Mouse (Mus musculus) neural tube, embryonic 12.5 days (tissue): ENCODE measurements around the gene Ehd2. TPM values are rescaled to one million over a fixed set of nuclear protein-coding genes. Genes with fewer than 3 reads are reported as not detected.
"Not testable (repeated sequence)": the region's sequence is repeated elsewhere in the genome, so short reads cannot be mapped to it uniquely, and the experiment has no call there.

Experiments
- ATAC-seq: fragments of 200-750 bp; cut with Nextera tagmentation; 2 replicates; pipeline ENCODE4 v1.8.0; 2017; ENCODE audit warnings: low read depth, mild to moderate bottlenecking, moderate TSS enrichment, moderate library complexity; ENCODE audit not compliant: low FRiP score
- H3K27ac ChIP-seq: fragments of 300-500 bp; sonication (generic); 2 replicates; pipeline ENCODE4 v1.5.1; 2016
- H3K27me3 ChIP-seq: fragments of 300-500 bp; sonication (generic); replicated peaks from 2 replicates; pipeline ENCODE4 v1.6.1; 2016; ENCODE audit warnings: mild to moderate bottlenecking
- H3K36me3 ChIP-seq: fragments of 300-500 bp; sonication (generic); 2 replicates; pipeline ENCODE4 v1.6.1; 2016; ENCODE audit warnings: mild to moderate bottlenecking
- H3K4me1 ChIP-seq: fragments of 300-500 bp; sonication (generic); 2 replicates; pipeline ENCODE4 v1.6.1; 2016
- H3K4me2 ChIP-seq: fragments of 300-500 bp; sonication (generic); replicated peaks from 2 replicates; pipeline ENCODE4 v1.6.1; 2016; ENCODE audit warnings: mild to moderate bottlenecking
- H3K4me3 ChIP-seq: fragments of 300-500 bp; sonication (generic); 2 replicates; pipeline ENCODE4 v1.5.1; 2016
- H3K9ac ChIP-seq: fragments of 300-500 bp; sonication (generic); 2 replicates; pipeline ENCODE4 v1.6.1; 2016; ENCODE audit warnings: mild to moderate bottlenecking
- H3K9me3 ChIP-seq: fragments of 300-500 bp; sonication (generic); 2 replicates; pipeline ENCODE4 v1.6.1; 2016; ENCODE audit warnings: mild to moderate bottlenecking
- WGBS: fragments of 180-500 bp; shearing (Covaris S2); methylation state at CpG from one replicate; pipeline ENCODE4 v1.1.7; 2016; 5-methylcytosine and 5-hydroxymethylcytosine counted together
- polyA plus RNA-seq: library from polyadenylated mRNA; unstranded; fragments of >200 nt; fragmentation: Nextera tagmentation; extraction: Ambion mirVana; gene quantifications from 2 replicates; pipeline ENCODE4 v1.2.1, GENCODE M21; 2016

The Ehd2 gene
- polyA plus RNA-seq, 1 experiment from 2014 or later: 9.2 TPM

DNA sequence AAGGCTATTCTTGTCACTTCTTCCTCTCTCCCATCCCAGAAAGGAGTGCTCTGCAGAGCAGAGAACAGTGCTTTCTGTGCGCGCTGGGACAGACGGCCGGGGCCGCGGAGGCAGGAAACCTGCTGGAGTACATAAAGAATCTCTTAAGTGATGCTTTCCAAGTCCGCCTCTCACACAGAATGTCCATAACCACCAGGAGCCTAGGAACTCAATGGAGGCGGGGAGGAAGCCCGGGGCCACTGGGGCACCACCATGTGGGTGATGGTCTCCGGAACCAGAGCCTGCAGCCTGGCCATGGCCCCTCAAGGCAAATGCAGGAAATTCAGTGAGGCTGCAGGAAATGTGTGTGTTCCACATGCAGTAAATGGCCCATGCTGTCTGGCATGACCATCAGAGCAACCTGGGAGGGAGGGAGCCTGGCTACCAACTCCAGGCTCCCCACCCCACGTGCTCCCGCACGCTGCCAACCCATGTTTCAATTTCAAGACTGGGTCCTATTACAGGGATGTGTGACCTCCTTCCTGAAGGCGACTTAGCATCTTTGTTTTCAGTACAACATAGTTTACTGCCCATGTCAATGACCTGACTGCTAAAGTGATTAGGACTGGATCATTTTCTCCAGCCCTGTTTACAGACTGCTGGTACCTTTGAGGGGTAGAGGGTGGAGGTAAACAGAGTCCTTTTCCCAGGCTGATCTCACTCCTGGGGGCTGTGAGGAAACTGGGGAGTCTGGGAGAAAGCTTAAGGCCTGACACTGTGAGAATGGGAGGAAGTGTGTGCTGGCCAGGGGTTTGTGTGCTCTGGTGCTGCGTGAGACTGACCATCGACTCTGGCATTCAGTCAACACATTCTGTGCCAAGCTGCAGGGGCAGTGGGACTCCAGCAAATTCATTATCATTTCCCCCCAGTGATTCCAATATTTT lies 33.7 kb downstream of the Ehd2 start:
- Histone ChIP-seq H3K4me1 (no peaks in the 10 kb centered on the region), H3K27ac (no peak overlapping the region), H3K9me3 (no peaks in the 10 kb centered on the region), H3K4me3 (no peak overlapping the region), H3K4me2 (no peak overlapping the region), H3K9ac (no peak overlapping the region), H3K27me3 (no peaks in the 10 kb centered on the region), H3K36me3 (peaks cover 37% of the 10 kb centered on the region)
- no peak for ATAC-seq
- WGBS: 55% methylated on average over 16 of the region's 16 CpGs

DNA sequence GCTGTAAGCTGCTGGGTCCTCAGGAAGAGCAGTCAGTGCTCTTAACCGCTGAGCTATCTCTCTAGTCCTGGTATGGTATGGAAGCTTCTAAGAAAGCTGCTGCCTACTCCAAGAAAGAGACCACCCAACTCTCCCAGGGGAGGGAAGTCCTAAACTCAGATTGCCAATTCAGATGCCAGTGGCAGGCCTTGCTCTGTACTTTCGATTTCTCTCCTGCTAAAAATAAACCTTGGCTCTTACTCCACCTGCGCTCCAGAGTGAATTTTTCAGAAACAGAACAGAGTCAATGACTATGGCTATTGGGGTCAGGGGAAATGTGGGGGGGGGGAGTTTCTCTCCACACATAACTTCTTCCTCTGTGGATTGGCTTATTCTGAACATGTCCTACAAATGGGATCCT lies 35.7 kb downstream of the Ehd2 start:
- H3K36me3 ChIP-seq: peaks cover 17% of the 10 kb centered on the region
- ATAC-seq: no peak
- no peak overlapping the region for H3K27ac ChIP-seq
- no peaks in the 10 kb centered on the region for H3K4me1 ChIP-seq
- no peak overlapping the region for H3K4me3 ChIP-seq
- H3K27me3 ChIP-seq: no peaks in the 10 kb centered on the region
- no peak overlapping the region for H3K4me2 ChIP-seq
- WGBS: 86% methylated on average over 3 of the region's 3 CpGs
- no peak overlapping the region for H3K9ac ChIP-seq
- H3K9me3 ChIP-seq: no peaks in the 10 kb centered on the region

DNA sequence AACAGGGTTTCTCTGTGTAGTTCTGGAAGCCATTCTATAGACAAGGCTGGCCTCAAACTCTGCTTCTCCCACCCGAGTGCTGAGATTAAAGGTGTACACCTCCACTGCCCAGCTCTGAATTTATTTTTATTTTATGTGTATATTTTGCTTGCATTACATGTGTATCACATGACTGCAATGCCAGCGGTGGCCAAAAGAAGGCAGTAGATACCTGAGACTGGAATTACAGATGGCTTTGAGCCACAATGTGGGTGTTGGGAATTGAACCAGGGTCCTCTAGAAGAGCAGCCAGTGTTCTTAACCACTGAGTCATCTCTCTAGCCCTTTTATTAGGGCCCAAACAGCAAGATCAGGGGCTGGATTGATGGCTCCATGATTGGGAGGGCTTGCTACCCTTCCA lies 36.8 kb downstream of the Ehd2 start:
- WGBS: 61% methylated on average over 2 of the region's 2 CpGs
- Histone ChIP-seq H3K27ac (no peak overlapping the region), H3K9ac (no peak overlapping the region), H3K36me3 (peaks cover 6% of the 10 kb centered on the region; the same call in 1 of the 2 replicates), H3K4me3 (no peak overlapping the region), H3K27me3 (no peaks in the 10 kb centered on the region), H3K4me2 (no peak overlapping the region), H3K4me1 (no peaks in the 10 kb centered on the region), H3K9me3 (no peaks in the 10 kb centered on the region)
- no peak for ATAC-seq

DNA sequence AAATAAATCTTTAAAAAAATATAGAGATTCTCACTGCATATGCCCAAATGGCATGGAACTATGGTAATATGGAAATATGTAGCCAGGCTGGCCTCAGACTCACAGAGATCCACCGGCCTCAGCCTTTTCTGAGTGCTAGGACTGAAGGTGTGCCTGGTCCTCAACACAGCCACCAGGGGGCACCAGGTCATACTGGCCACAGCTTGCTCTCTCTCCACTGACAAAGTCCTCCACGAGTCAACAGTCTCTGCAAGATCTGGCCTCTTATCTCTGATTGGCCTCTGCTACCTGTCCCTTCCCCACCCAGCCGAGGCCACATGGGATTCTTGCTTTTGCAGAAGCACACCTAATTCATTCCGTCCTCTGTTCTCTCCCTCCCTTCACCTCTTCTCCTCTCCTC lies 37.5 kb downstream of the Ehd2 start:
- WGBS: 38% methylated on average over 4 of the region's 4 CpGs
- H3K9me3 ChIP-seq: no peaks in the 10 kb centered on the region
- no peak overlapping the region for H3K4me3 ChIP-seq
- no peak for ATAC-seq
- H3K9ac ChIP-seq: no peak overlapping the region
- H3K36me3 ChIP-seq: no peaks in the 10 kb centered on the region
- H3K4me1 ChIP-seq: no peaks in the 10 kb centered on the region
- H3K27ac ChIP-seq: no peak overlapping the region
- H3K4me2 ChIP-seq: no peak overlapping the region
- H3K27me3 ChIP-seq: no peaks in the 10 kb centered on the region

DNA sequence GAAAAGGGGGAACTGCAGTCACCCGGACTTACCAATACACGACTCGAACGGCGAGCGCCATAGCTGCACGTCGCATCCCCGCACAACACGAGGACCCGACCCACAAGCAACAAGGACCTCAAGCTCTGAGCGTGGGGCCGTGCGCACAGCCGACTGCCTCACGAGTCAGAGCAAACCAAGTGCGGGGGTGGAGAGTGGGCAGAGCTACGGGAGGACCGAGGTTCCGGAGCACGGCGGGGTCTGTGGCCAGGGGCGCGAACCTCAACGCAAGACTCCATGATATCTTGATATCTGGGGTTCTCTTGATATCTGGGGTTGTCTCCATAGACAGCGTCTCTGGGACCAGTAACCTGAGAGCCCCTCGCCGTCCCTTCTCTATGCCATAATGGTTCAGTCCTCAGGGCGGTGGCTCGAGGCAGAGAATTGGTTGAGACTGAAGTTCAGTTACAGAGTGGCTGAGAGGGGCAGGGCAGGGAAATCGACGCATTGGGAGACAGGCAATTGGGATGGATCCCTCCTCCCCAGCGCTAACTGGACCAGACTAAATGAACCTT lies 45.1 kb downstream of the Ehd2 start, which contains the start of gene Selenow:
Gene Selenow, minus strand, starts transcription at position 183 of the 554 bp plus-strand sequence.
- Histone ChIP-seq H3K4me2 (peak within 1 kb of the TSS; percentile 75), H3K4me3 (peak within 1 kb of the TSS; percentile 69), H3K27me3 (no peaks in the 10 kb centered on the region), H3K9me3 (no peaks in the 10 kb centered on the region), H3K4me1 (peaks cover 20% of the 10 kb centered on the region), H3K36me3 (peaks cover 28% of the 10 kb centered on the region), H3K27ac (no peak within 1 kb of the TSS; the same call in 1 of the 2 replicates), H3K9ac (peak within 1 kb of the TSS; percentile 75)
- under 1% methylated on average over 33 of the region's 33 CpGs for WGBS
- peak; percentile 95 for ATAC-seq

DNA sequence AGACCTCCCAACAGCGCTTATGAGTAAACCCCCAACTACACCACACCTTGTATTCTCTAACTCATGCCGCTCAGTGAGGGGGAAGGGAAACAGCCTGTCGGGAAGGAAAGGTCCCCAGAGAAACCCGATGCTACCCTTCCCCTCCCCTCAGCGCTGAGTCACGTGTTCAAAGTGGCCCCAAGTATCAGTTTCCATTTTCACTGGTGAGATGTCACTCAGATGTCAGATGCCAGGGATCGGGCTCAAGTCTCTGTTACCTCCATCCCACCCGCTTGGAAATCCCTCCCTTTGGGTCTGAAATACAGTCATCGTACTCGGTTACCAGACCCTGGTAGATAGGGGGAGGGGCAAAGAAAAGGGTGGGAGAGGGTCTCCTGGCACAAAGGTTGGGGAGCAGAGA lies 45.6 kb downstream of the Ehd2 start:
- Histone ChIP-seq H3K27ac (no peak overlapping the region), H3K36me3 (peaks cover 33% of the 10 kb centered on the region), H3K4me2 (peak overlapping the region; percentile 75), H3K27me3 (no peaks in the 10 kb centered on the region), H3K9ac (peak overlapping the region; percentile 75), H3K4me1 (peaks cover 20% of the 10 kb centered on the region), H3K4me3 (peak overlapping the region; percentile 69), H3K9me3 (no peaks in the 10 kb centered on the region)
- ATAC-seq: peak; percentile 63
- WGBS: 0% methylated on average over 10 of the region's 10 CpGs

DNA sequence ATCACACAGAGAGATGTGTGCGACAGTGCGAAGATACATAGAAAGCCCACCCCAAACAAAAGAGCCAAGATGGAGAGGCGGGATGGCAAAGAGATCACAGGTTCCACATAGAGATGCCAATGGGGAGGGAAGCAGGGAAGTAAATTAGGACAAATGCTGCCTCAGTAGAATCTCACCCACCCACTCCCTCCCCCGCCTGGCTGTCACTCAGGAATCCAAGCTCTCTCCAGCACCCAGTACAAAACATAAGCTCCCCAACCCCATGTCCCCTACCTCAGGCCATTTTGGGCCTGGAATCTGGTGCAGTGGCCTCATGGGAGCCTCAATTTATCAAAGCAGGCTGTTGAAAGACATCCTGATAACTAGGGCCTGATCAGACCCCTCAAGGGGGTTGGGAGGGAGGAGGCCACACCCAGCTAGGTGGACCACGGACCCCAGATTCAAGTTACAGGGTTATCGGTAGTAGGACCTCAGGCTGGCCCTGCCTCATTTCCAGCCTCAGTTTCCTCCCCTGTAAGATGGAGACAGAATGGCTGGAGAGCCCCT lies 46.6 kb downstream of the Ehd2 start:
- Histone ChIP-seq H3K9ac (peak overlapping the region; percentile 75), H3K4me1 (peaks cover 20% of the 10 kb centered on the region), H3K36me3 (peaks cover 35% of the 10 kb centered on the region), H3K27ac (no peak overlapping the region), H3K4me2 (peak overlapping the region; percentile 75), H3K27me3 (no peaks in the 10 kb centered on the region), H3K4me3 (peak overlapping the region; percentile 69), H3K9me3 (no peaks in the 10 kb centered on the region)
- WGBS: 87% methylated on average over 6 of the region's 6 CpGs
- no peak for ATAC-seq

DNA sequence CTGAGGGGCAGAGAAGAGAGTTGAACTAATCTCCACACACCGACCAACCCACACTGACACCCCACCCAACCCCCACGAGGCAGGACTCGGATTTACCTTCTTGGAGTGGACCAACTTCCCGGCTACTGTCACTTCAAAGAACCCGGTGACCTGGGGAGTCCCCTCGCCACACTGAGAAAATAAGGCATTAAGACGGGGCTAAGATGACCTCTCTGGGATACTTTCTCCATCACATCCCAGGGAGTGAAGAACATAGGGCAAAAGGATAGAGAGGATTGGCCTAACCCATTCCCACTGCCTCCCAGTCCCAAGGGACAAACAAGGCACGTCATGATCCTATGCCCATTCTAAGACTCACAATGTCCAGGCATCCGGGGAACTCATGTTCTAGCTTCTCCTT lies 47.4 kb downstream of the Ehd2 start:
- Histone ChIP-seq H3K27me3 (no peaks in the 10 kb centered on the region), H3K27ac (no peak overlapping the region), H3K4me3 (no peak overlapping the region), H3K4me1 (peaks cover 20% of the 10 kb centered on the region), H3K36me3 (peaks cover 35% of the 10 kb centered on the region), H3K4me2 (peak overlapping the region; percentile 75), H3K9ac (no peak overlapping the region), H3K9me3 (no peaks in the 10 kb centered on the region)
- no peak for ATAC-seq
- 93% methylated on average over 9 of the region's 9 CpGs for WGBS

DNA sequence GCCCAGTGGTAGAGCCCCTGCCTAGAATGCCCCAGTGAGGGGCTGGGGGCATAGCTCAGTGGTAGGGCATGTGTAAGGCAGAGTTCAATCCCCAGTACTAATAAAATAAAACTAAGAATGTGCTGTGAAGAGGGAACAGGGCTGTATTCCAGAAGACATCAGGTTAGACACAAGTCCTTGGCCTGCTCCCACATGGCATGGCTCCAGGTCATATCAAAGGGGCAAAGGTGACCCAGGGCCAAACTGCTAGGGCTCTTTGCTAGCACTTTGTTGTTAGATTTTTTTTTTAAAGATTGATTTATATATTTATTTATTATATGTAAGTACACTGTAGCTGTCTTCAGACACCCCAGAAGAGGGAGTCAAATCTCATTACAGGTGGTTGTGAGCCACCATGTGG lies 49.0 kb downstream of the Ehd2 start:
- H3K4me1 ChIP-seq: peaks cover 20% of the 10 kb centered on the region
- H3K27me3 ChIP-seq: no peaks in the 10 kb centered on the region
- H3K27ac ChIP-seq: no peak overlapping the region
- H3K9me3 ChIP-seq: no peaks in the 10 kb centered on the region
- no peak for ATAC-seq
- no peak overlapping the region for H3K4me2 ChIP-seq
- peaks cover 35% of the 10 kb centered on the region for H3K36me3 ChIP-seq
- no peak overlapping the region for H3K4me3 ChIP-seq
- H3K9ac ChIP-seq: no peak overlapping the region

DNA sequence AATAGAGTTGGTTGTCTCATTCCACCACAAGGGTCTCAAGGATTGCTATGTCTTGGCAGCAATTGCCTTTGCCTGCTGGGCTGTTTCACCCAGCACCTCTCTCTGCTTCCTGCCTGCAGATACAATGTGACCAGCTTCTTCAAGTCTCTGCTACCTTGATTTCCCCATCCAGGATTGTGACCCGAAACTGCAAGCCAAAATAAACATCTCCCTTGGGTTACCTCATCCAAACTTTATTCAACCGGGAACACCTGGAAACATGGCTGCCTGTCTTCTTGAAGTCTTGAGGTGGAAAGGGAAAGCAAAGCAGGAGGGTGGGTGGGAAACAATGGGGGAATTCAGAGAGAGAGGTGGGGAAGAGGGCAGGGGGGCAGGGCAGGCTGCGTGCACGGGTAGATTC lies 50.4 kb downstream of the Ehd2 start:
- Histone ChIP-seq H3K27ac (no peak overlapping the region), H3K4me3 (no peak overlapping the region), H3K27me3 (no peaks in the 10 kb centered on the region), H3K9me3 (no peaks in the 10 kb centered on the region), H3K9ac (no peak overlapping the region), H3K4me1 (peaks cover 19% of the 10 kb centered on the region), H3K36me3 (peaks cover 35% of the 10 kb centered on the region), H3K4me2 (no peak overlapping the region)
- no peak for ATAC-seq
- 80% methylated on average over 4 of the region's 4 CpGs for WGBS

DNA sequence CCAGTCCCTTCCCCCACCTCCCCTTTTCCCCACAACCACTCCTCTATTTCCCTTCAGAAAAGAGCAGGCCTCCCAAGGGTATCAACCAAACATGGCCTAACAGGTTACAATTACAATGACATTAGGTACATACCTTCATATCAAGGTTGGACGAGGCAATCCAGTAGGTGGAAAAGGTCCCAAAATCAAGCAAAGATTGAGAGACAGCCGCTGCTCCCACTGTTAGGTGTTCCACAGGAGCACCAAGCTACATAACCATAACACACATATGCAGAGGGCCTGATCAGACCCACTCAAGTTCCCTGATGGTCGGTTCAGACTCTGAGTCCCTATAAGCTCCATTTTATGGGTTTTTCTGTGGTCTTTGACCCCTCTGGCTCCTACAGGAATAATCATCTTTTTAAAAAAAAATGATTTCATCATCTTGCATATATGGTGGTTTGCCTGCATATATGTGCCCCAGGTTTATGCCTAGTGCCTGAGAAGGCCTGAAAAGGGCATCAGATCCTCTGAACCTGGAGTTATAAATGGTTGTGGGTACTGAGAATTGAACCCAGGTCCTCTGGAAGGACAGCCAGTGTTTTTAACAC lies 51.1 kb downstream of the Ehd2 start:
- ATAC-seq: no peak
- H3K4me2 ChIP-seq: no peak overlapping the region
- peaks cover 18% of the 10 kb centered on the region for H3K4me1 ChIP-seq
- WGBS: 87% methylated on average over 3 of the region's 3 CpGs
- no peak overlapping the region for H3K4me3 ChIP-seq
- H3K27me3 ChIP-seq: no peaks in the 10 kb centered on the region
- H3K9ac ChIP-seq: no peak overlapping the region
- H3K27ac ChIP-seq: no peak overlapping the region
- no peaks in the 10 kb centered on the region for H3K9me3 ChIP-seq
- peaks cover 35% of the 10 kb centered on the region for H3K36me3 ChIP-seq

DNA sequence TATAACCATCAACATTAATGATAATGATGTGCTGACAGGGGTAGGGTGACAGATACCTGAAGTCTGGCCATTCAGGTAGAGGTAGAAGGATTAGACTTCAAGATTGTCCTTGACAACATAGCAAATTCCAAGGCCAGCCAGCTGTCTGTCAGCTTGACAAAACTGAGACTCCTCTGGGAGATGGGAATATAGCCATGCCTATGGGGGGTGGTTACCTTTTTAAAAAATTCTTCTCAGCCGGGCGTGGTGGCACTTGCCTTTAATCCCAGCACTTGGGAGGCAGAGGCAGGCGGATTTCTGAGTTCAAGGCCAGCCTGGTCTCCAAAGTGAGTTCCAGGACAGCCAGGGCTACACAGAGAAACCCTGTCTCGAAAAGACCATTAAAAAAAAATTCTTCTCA lies 51.7 kb downstream of the Ehd2 start:
- H3K9me3 ChIP-seq, H3K27me3 ChIP-seq, H3K4me3 ChIP-seq, H3K27ac ChIP-seq, ATAC-seq, H3K4me2 ChIP-seq, H3K9ac ChIP-seq: not testable (repeated sequence)
- Histone ChIP-seq H3K36me3 (peaks cover 35% of the 10 kb centered on the region), H3K4me1 (peaks cover 12% of the 10 kb centered on the region)
- WGBS: 93% methylated on average over 4 of the region's 4 CpGs
